Mouse (Mus musculus) cortical plate, adult 2 months (tissue): ENCODE results near the gene Ndufb10. TPM values are rescaled to one million over a fixed set of nuclear protein-coding genes. Genes with fewer than 3 reads are reported as not detected.
"Not testable (repeated sequence)": the region's sequence is repeated elsewhere in the genome, so short reads cannot be mapped to it uniquely, and the experiment has no call there.

Source experiments
- H3K27ac ChIP-seq: fragments of 200-500 bp; 2 replicates; pipeline ENCODE4 v1.5.1; 2012; ENCODE audit warnings: low read length, control low read depth, inconsistent platforms; ENCODE audit not compliant: insufficient read depth
- H3K4me1 ChIP-seq: fragments of 200-500 bp; 2 replicates; pipeline ENCODE4 v1.6.1; 2011; ENCODE audit warnings: low read length; ENCODE audit not compliant: control insufficient read depth, insufficient read depth
- H3K4me3 ChIP-seq: fragments of 200-500 bp; 2 replicates; pipeline ENCODE4 v1.5.1; 2011; ENCODE audit warnings: mild to moderate bottlenecking, low read length, control low read depth; ENCODE audit not compliant: insufficient read depth
- CTCF ChIP-seq: fragments of 200-500 bp; IDR thresholded peaks from 2 replicates; pipeline ENCODE4 v1.5.1; 2011; ENCODE audit warnings: mild to moderate bottlenecking, control low read depth, low read length; ENCODE audit not compliant: insufficient read depth; ENCODE audit errors: extremely low read depth
- POLR2A ChIP-seq: fragments of 200-500 bp; IDR thresholded peaks from 2 replicates; pipeline ENCODE4 v1.6.1; 2011; ENCODE audit warnings: mild to moderate bottlenecking, low read length, control low read depth; ENCODE audit not compliant: insufficient read depth; ENCODE audit errors: extremely low read depth
- polyA plus RNA-seq: library from polyadenylated mRNA; depleted of rRNA; stranded (reverse); fragments of >200 nt; gene quantifications from 2 replicates; pipeline ENCODE4 v1.2.3, GENCODE M21; 2012

Gene Ndufb10
- polyA plus RNA-seq, 1 experiment, result 431 TPM

DNA sequence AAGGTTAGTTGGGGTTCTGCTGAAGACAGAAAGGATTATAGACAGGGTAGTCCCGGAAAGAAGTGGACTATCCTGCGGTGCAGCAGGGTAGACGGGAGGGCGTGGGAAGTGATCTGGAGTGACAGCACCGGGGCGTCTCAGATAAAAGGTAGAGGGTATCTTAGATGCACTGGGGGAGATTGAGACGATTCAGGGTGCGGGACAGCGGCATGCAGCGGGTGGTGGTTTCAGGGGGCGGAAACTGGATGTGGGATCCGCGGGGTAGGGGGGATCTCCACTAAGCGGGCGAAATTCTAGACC is 447 bp downstream of the Ndufb10 start:
- Histone ChIP-seq H3K4me3 (peak overlapping the region; percentile 68), H3K27ac (peak overlapping the region; percentile 48; the same call in 1 of the 2 replicates), H3K4me1 (peaks cover 5% of the 10 kb centered on the region; the same call in 1 of the 2 replicates)
- TF ChIP-seq POLR2A (no peak), CTCF (no peak)

DNA sequence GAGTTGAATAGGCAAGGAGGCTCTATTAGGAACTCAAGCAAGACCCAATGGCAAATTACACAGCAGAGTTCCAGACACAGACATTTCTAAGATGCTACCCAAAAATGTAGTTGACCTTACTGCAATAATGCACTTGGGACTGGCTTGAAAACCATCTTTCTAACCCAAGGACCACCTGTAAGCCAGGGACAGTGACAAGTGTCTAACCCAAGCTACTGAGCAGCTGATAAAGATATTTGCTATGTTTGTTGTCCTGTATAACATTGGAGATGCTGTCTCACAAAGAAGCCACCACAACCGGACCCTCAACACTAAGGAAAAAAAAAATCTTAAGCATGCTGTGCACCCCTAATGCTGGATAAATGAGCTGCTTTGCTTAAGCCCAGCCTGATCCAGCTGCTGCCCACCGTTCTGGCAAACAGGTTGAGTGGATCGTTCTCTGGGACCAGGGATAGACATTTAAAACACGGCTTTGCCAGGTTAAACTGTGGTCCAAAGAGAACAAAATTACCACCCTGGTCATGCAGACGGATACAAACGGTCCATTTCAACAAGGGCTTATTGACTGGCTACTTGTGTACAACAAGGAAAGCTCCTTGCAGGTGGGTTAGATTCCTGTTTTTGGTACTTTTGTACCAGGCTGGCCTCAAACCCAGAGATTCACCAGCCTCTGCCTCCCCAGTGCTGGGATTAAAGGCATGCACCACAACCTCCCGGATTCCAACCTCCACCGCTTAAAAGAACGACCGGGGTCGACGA is 977 bp downstream of the Ndufb10 start:
- TF ChIP-seq POLR2A (no peak), CTCF (no peak)
- Histone ChIP-seq H3K4me1 (peaks cover 5% of the 10 kb centered on the region; the same call in 1 of the 2 replicates), H3K27ac (no peak overlapping the region), H3K4me3 (peak overlapping the region; percentile 68)

DNA sequence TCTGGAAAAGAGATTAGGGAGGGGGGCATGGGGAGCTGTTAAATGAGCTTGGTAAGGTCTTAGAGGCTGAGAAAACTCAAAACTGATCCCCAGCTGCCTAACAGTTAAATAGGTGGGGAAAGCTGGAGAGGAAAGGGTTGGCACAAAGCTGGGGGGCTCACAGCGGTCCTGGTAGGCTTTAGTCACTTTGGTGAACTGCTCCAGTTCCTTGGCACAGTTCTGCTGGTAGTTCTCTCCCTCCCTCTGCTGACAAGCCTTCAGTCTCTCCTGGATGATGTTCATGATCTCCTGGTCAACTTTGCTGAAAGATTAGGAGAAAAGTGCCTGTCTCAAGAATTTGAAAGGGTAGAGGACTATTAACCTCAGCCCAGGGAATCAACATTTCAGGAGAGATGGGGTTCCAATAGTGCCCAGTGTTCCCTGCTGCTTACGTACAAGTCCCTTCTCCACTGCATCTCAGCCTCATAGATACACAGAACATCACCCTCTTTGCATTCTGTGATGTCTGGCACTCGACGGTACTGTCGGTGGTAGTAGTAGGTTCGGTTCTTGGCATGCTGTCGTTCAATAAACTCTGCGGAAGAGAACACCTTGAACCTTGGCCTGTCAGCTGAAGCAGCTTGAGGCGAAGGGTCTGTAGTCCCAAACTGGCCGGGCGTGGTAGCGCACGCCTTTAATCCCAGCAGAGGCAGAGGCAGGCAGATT is 1.9 kb downstream of the Ndufb10 start:
- H3K27ac ChIP-seq, result no peak overlapping the region
- peaks cover 5% of the 10 kb centered on the region; the same call in 1 of the 2 replicates for H3K4me1 ChIP-seq
- no peak for TF ChIP-seq CTCF
- TF ChIP-seq POLR2A, result 0 out of 2 replicates have a peak, but pooled peaks have one; percentile 1
- H3K4me3 ChIP-seq, result no peak overlapping the region

DNA sequence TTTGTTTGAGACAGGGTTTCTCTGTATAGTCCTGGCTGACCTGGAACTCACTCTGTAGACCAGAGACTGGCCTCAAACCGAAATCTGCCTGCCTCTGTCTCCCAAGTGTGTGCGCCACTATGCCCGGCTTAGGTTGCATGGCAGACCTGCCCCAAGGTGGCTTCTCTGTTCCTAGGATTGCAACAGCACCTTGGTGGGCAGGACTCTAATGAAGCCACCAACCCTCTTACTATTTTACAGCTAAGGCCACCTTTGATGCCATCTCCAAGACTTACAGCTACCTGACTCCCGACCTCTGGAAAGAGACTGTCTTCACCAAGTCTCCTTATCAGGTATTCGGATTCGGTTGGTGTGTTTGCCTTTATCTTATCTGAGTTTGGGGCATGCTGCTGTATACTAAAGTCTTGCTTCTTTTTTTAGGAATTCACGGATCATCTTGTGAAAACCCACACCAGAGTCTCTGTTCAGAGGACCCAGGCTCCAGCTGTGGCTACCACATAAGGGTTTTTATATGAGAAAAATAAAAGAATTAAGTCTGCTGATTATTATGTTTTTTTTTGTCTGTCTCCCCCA is 2.8 kb downstream of the Ndufb10 start:
- H3K4me3 ChIP-seq, result 0 out of 2 replicates have a peak overlapping the region, but pooled peaks have one; percentile 51
- H3K27ac ChIP-seq, H3K4me1 ChIP-seq: not testable (repeated sequence)
- TF ChIP-seq POLR2A, result 0 out of 2 replicates have a peak, but pooled peaks have one; percentile 31

DNA sequence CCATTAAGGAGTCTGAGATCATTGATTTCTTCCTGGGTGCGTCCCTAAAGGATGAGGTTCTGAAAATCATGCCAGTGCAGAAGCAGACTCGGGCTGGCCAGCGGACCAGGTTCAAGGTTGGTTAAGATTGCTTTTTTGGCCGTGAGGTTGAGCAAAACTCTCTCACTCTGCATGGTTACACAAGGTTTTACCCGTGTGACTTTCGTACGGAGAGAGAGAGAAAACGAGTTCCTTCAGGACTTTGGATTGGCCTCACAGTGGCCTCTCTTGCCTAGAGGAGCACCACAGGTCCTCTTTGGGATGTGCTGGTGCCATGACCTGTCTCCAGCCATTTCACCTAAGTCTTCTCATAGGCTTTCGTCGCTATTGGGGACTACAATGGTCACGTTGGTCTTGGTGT is 3.7 kb downstream of the Ndufb10 start:
- peak overlapping the region; percentile 51 for H3K4me3 ChIP-seq
- not testable (repeated sequence) for H3K27ac ChIP-seq, H3K4me1 ChIP-seq

DNA sequence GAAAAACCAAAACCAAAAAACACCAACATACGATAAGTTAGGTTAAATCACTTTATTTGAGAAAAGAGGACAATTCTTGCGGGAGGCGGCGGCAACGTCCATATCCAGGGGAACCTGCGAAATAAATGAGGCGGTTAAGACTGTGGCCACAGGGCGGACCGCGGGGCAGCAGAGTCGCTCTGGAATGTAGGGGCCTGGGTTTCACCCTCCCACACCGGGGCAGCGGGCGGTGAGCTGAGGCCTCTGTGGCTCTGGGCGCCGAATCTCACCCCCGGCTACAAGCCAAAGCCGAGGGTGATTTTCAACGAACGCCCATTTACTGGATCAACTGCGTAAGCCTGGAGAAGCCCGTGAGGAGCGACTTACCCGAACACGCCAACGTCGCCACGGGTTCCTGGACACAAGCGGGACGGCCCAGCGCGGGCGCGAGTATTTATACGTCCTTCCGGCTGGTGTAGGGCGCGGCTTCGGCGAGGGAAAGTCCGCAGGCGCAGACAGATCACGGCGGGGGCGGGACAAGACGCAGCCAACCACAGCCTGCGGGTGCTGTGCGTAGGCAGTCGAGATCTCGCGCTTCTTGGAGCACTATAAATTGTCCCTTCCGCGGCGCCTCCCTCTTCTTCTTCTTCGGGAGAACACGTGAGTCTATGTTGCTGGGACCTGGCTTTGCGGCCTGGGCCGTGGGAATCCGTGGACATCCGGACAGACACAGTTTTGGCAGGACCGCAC is 4.6 kb downstream of the Ndufb10 start:
- H3K4me1 ChIP-seq, result peaks cover 5% of the 10 kb centered on the region; the same call in 1 of the 2 replicates
- H3K4me3 ChIP-seq, result peak overlapping the region; percentile 51
- H3K27ac ChIP-seq, result no peak overlapping the region
- TF ChIP-seq POLR2A (peak; percentile 99), CTCF (no peak)

DNA sequence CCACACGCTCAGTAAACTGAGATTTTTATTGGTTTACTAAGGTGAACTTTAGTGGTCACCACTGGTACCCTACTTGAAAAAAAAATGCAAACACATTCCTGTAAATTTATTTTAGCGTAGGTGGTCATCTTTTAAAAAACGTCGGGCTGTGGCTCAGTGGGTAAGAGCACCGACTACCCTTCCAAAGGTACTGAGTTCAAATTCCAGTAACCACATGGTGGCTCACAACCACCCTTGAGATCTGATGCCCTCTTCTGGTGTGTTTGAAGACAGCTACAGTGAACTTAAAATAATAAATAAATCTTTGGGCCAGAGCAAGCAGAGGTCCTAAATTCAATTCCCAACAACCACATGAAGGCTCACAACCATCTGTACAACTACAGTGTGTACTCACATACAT is 5.3 kb downstream of the Ndufb10 start:
- H3K4me1 ChIP-seq, H3K27ac ChIP-seq: not testable (repeated sequence)
- H3K4me3 ChIP-seq, result peak overlapping the region; percentile 51

DNA sequence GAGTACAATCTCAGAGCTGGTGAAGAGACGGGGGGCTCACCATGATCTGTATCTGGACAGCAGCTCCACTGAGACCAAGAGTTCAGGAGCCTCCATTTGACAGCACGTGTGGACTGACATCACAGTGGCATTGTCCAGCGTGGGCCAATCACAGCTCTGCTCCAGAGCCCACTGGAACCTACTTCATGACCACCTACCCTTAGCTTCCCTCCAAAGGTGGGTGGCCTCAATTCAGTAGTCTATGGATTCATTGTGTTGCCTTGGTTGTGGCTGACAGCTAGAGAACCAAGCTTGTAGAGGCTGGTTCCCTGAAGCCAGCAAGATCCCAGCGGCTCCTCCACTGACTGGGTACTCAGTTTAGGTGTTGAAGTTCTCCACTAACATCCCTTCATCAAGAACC is 6.3 kb downstream of the Ndufb10 start, which contains the start of the genes Rnf151 and Rps2:
Rnf151 (minus strand) TSS at position 121 of the 400 bp plus-strand sequence.
Rps2 (plus strand) TSS at position 174 of the 400 bp plus-strand sequence.
- H3K4me3 ChIP-seq, result no peak within 1 kb of the TSS; the same call in 1 of the 2 replicates
- no peak for TF ChIP-seq POLR2A
- no peak for TF ChIP-seq CTCF
- H3K27ac ChIP-seq, result no peak within 1 kb of the TSS
- peaks cover 2% of the 10 kb centered on the region; the same call in 1 of the 2 replicates for H3K4me1 ChIP-seq

DNA sequence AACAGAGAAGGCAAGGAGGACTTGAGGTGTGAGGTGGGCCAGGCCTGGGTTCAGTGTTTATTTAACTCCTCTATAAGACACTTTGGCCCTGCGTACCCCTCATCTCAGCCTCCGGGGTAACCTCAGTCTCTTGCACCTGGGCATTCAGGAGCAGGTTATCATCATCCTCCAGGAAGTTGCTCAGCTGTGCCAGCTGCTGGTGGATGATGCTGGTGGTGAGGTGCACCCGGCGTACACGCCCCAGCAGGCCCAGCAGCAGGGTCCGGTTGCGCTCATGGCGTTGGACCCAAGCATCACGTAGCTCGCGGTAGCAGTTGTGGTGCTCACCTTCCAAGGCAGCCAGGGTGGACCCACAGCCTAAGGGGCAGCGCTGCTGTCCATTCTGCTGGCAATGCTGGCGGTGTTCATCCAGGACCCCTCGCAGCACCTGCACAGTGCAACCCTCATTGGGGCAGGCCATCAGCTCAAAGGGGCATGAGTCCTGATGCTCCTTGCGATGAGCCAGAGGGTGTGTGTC is 8.1 kb downstream of the Ndufb10 start:
- Histone ChIP-seq H3K4me3 (no peak overlapping the region), H3K27ac (no peak overlapping the region), H3K4me1 (no peaks in the 10 kb centered on the region)
- no peak for TF ChIP-seq POLR2A
- TF ChIP-seq CTCF, result no peak
